Mouse (Mus musculus) lung, postnatal 4 days (tissue): ENCODE measurements at regions not wholly inside any gene's neighbourhood (a gene's known extent, or its start where the extent isn't known, plus 50 kb on each side); places are given as distances from the start of the nearest gene placed in this dataset.
A peak's percentile ranks its signal among the peaks of the same experiment; 100 is the strongest.

ENCODE experiments used
- DNase-seq, 2 experiments: peaks; one replicate each; pipeline ENCODE4 v3.0.0; 2021

DNA sequence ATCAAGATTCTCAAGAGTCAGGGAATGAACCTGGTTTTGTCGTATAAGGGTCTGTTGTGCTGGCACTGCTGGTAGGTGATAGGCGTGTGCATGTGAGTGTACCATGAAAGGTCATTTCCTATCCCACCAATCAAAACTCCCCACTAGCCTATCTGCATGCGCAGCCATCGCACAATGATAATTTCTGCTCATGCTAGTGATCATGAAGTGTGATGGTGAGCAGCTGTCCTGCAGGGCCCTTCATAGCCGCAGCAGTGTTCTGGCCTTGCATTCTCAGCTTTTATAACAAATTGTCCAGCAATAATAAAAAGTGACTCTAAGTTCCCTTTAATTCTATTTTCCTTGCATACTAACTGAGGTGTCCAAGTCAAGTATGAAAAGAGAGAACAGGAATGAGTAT lies 321.7 kb upstream of the Spred2 start:
- DNase-seq: no peak

DNA sequence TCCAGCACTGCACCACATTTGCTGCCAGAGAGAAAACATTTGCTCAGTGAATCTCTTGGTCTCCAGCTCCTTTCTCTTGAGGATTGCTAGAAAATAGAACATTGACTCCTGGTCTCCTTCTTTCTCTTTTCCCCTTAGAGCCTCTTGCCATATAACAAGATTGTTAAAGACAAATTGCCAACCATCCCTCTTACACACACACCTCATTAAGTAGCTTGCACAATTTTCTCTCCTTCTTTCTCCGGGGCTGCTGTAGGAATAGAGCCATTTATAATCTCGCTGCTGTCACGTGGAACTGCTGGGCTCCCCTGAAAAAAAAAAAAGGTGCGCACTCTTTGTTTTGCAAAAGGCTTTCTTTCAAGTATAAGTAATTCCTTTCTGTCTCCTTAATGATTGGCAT lies 318.6 kb upstream of the Spred2 start:
- no peak for DNase-seq

DNA sequence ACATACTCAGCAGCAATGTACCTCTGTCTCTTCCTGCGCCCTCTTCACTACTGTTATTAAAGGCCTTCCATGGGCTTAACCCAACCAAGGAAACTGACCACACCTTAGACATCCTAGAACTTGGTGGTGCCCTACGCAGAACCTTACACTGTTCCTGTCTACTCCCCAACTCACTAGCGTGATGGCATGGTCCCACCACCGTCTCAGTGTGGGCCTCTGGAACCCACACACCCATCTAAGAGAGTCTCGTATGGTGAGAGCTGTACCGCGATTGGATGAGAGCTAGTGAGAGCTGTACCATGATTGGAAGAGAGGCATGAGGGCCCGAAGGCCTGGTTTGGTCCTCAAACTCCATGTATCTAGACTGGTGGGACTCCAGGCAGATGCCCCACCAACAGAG lies 317.2 kb upstream of the Spred2 start:
- no peak for DNase-seq

- no peak for DNase-seq
These were observed 316.2 kb upstream of the Spred2 start for GRCm38 (mm10) chr11:19607941-19608340.

- DNase-seq: no peak
These were observed 315.7 kb upstream of the Spred2 start for GRCm38 (mm10) chr11:19608523-19608922.

- no peak for DNase-seq
These were observed 313.6 kb upstream of the Spred2 start for GRCm38 (mm10) chr11:19610559-19610958.

- DNase-seq: no peak
These were observed 313.0 kb upstream of the Spred2 start for GRCm38 (mm10) chr11:19611217-19611616.

GRCm38 (mm10) chr11:19616520-19616919 lies 307.7 kb upstream of the Spred2 start:
- no peak for DNase-seq

DNA sequence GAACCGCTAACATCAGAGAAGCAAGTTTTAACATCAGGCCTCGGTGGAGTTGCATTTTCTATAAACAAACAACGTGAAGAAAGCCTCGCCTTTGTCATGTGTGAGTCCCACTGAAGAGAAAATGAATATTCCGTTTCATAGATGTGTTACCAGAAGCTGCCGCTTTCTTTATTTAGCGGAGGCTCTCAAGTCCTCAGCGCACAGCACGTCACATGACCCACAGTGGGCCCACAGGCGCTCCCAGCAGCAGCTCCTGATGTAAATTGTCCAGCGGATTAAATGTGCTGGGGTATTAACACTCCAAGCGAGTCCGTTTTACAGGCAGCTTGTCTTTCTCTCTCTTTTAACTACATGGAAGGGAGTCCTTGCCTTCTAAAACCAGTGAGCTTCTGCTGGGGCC lies 304.7 kb upstream of the Spred2 start:
- DNase-seq: no peak

DNA sequence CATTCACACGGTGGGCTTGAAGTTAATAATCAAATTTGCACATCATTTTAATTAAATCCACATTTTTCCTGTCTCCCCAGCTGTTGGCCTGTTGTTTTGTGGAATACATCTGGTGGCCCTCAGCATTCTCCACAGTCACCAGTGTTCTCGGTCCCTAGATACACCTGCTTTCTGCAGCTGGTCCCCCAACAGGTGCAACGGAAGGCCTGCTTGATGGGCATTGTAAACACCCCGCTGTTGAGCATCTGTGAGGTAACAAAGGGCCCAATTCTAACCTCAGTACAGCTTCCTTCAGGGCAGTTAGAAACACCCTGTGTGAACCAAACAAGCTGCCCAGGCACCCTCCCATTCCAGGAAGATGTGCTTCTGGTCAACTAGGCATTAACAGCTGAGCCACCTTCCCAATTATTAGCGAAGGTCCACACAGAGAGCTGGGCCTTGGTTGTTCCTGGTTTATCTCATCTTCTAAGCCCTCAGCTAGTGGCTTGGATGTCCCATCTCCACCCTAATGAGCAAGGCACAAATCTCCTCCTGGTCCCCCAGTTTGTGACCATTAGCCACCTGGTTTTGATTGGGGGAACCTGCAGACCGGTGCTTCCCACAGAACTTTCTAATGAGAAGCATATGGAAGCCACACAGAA lies 293.0 kb upstream of the Spred2 start:
- DNase-seq: no peak

DNA sequence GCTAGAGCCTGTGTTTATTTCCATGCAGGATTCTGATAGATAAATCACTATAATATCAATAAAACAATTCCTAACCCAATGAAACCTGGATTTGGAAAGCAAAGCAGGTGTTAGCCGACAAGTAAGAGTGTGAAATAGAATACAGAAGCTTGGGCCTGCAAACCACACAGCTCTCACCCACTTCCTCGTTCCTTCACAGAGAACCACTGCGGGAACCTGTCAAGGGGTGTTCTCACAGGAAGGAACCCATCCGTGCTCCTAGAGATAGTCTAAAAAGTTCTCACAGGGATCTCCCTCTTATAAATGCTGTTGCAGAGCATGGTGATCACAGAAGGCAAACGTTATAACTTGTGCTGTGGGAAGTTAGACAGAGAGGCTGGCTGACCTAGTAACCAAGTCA lies 291.7 kb upstream of the Spred2 start:
- no peak for DNase-seq

DNA sequence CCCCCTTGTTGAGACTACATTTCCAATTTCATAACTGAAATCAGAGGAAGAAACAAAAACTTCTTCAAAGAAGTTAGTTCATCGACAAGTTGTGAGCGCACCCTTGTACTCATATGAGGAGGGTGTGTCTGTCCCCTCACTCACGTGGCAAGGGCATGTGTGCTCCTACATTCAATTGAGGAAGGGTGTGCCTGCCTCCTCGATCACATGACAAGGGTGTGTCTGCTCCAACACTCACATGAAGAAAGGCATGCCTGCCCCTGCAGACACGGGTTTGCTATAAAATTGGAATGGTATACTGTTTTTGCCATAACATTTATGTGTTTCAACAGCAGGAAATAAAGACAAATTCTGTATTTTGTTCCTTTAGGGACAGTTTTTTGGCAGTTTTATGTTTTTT lies 290.6 kb upstream of the Spred2 start:
- no peak for DNase-seq

- no peak for DNase-seq
These were observed 283.0 kb upstream of the Spred2 start for GRCm38 (mm10) chr11:19641153-19641552.

DNA sequence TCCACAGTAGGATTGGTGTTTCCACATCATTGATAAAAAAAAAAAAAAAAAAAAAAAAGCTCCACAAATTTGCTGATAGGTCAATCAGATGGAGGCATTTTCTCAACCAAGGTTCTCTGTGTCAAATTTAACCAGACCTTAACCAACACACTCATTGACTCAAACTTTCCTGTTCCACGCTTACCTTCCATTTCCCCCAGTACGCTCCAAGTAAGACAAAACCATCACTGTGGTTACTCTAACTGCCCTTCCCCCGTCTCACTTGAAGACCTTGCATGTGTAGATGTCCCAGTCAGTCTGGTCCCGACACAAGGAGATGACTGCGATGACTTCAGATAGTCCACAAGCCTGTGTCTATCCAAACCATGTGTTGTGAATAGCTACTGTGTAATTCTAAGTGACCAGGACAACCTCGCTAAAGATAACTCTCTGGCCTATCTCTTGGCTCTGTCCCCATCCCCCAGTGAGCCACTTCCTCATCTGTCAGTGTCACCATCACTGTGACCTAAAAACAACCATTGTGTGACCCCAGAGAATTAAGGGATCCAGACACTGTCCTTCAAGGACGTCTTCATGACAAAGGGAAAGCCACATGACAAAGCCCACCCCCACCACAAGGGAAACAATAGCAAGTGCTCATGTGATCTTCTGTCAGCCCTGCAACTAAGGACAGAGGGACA lies 279.9 kb upstream of the Spred2 start:
- DNase-seq: no peak

GRCm38 (mm10) chr11:19645106-19645505 lies 279.1 kb upstream of the Spred2 start:
- DNase-seq: peak; percentile 19 to 81

- no peak for DNase-seq
These were observed 272.7 kb upstream of the Spred2 start for GRCm38 (mm10) chr11:19651522-19651921.

DNA sequence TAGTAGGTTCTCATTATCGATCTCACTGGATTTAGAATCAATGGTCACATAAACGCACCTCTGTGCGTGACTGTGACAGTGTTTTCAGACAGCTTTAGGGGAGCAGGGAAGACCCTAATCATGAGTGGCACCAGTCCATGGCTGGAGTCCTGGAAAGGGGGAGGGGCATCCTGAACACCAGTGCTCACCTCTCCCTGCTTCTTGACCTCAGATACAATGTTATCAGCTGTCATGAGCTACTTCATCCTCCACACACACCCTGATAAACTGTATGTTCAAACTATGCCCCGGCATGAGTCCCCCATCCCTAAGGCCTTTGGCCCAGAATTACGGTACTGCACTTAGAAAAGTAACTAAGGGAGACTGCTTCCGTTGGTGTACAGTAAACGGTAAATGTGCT lies 272.2 kb upstream of the Spred2 start:
- no peak for DNase-seq

GRCm38 (mm10) chr11:19659511-19659910 lies 264.7 kb upstream of the Spred2 start:
- no peak for DNase-seq

GRCm38 (mm10) chr11:19666732-19667131 lies 257.4 kb upstream of the Spred2 start:
- DNase-seq: no peak

GRCm38 (mm10) chr11:19670853-19671530 lies 253.2 kb upstream of the Spred2 start:
- peak; percentile 35 to 69 for DNase-seq

GRCm38 (mm10) chr11:19673012-19673411 lies 251.2 kb upstream of the Spred2 start:
- DNase-seq: no peak

DNA sequence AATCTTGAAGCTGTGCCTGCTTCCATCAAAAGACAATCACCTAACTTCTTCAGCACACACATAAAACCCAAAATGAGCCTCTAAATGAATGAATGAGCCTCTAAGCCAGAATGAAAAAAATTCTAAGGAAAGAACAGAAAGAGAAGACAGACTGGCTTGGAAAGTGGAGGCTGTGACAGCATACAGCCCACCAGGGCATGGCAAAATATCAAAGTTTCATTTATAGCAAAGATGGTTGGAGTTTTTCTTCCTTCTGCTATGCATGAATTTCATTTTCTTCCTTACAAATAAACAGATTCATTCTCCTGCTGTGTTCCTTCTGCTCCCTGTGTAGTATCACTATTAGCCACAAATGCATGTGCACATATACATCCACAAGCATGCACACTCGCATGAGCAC lies 247.7 kb upstream of the Spred2 start:
- no peak for DNase-seq

- no peak for DNase-seq
These were observed 245.1 kb upstream of the Spred2 start for GRCm38 (mm10) chr11:19679041-19679440.

DNA sequence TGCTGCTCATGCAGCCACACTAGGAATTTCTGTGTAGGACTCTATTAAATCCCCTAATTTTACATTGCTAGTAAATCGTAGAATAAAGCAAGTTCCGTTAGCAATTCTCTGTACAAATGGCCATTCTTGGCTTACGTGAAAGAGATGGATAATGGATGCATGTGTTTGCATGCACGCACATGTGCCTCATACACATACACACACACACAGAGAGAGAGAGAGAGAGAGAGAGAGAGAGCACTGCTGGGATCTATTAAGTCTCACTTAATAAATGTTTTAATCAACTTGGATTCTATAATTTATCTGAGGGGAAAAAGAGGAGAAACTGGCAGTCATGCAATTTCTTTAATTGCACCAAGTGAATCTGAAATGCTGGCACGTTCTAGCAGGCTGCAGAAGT lies 244.5 kb upstream of the Spred2 start:
- DNase-seq: no peak
